Mouse (Mus musculus): ENCODE data around the gene Hspe1. TPM values are rescaled to one million over a fixed set of nuclear protein-coding genes. Genes with fewer than 3 reads are reported as not detected.

Gene Hspe1
- polyA plus RNA-seq, 1 experiment, result 90.1 TPM

DNA sequence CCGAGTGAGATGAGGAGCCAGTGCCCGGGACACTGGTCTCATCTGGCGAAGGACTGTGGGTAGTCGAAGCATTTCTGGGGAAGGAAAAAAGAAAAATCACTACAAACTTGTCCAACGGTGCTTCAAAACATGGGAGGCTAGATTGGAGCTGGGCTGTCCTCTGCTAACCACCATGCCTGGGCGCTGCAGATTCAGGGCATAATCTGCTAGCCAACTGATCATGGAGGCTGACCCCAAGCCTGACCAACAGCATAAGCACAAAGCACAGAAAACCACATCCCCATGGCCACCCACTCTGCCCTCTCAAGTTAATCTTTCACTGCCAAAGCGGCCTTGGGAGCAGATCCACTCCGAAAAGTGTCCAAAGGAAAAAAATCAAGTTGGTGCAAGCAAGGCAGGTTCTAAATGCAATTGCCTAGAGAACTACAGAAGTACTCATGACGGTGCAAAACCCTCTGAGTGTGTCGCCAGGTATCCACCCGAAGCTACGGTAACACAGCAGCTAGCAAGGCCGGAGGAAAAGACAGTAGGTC is 998 bp upstream of the Hspe1 start:
- no peak for TF ChIP-seq POLR2A (IDR thresholded peaks at IDR 0.05; ENCODE audit: low read depth, low read length)
- TF ChIP-seq CTCF (conservative IDR thresholded peaks at IDR 0.05; ENCODE audit: insufficient read depth, insufficient read length, low read depth, low read length), result no peak
- H3K4me1 ChIP-seq (ENCODE audit: control insufficient read depth, insufficient read depth, low read length), result peaks cover 2% of the 10 kb centered on the region; the same call in 1 of the 2 replicates
- 2% methylated on average over 13 of the region's 13 CpGs for WGBS
- peak overlapping the region; percentile 93 for H3K4me3 ChIP-seq (ENCODE audit: insufficient read depth, low read depth, low read length)
- DNase-seq, result peak; percentile 86
- H3K27me3 ChIP-seq (replicated peaks; ENCODE audit: control insufficient read depth, insufficient read depth, low read length), result no peaks in the 10 kb centered on the region
- H3K36me3 ChIP-seq (ENCODE audit: control insufficient read depth, insufficient read depth, low read length), result peaks cover 6% of the 10 kb centered on the region; the same call in 1 of the 2 replicates
- peak overlapping the region; percentile 95 for H3K27ac ChIP-seq (ENCODE audit: insufficient read depth, low read depth, low read length)

DNA sequence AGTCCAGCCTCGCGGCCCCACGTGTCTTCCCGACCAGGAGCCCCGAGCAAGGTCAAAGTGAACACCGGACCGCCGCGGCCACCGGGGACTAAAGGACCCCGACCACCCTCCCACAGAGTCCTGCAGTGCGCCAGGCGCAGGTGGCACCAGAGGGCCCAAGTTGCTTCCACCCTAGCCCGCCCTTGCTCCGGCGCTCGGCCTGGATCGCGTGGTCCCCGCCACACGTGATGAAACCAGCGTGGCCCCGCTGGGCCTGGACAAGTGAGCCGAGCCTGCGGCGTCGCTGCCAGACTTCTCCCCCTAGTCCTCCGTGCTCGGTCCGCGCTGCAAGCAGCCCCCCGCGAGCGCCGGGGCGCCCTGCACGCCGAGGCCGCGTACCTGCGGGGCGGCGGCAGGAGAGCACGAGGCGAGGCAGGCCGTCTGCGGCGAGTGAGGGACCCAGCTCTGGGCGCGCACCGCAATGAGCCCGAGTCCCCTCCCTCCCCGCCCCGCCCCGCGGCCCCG is 479 bp upstream of the Hspe1 start:
- Histone ChIP-seq H3K36me3 (ENCODE audit: control insufficient read depth, insufficient read depth, low read length) (peaks cover 3% of the 10 kb centered on the region; the same call in 1 of the 2 replicates), H3K27me3 (replicated peaks; ENCODE audit: control insufficient read depth, insufficient read depth, low read length) (no peaks in the 10 kb centered on the region), H3K27ac (ENCODE audit: insufficient read depth, low read depth, low read length) (peak overlapping the region; percentile 95), H3K4me1 (ENCODE audit: control insufficient read depth, insufficient read depth, low read length) (peaks cover 2% of the 10 kb centered on the region; the same call in 1 of the 2 replicates), H3K4me3 (ENCODE audit: insufficient read depth, low read depth, low read length) (peak overlapping the region; percentile 93)
- DNase-seq, result no peak
- no peak for TF ChIP-seq CTCF (conservative IDR thresholded peaks at IDR 0.05; ENCODE audit: insufficient read depth, insufficient read length, low read depth, low read length)
- TF ChIP-seq POLR2A (IDR thresholded peaks at IDR 0.05; ENCODE audit: low read depth, low read length), result peak; percentile 49
- WGBS, result under 1% methylated on average over 52 of the region's 57 CpGs

DNA sequence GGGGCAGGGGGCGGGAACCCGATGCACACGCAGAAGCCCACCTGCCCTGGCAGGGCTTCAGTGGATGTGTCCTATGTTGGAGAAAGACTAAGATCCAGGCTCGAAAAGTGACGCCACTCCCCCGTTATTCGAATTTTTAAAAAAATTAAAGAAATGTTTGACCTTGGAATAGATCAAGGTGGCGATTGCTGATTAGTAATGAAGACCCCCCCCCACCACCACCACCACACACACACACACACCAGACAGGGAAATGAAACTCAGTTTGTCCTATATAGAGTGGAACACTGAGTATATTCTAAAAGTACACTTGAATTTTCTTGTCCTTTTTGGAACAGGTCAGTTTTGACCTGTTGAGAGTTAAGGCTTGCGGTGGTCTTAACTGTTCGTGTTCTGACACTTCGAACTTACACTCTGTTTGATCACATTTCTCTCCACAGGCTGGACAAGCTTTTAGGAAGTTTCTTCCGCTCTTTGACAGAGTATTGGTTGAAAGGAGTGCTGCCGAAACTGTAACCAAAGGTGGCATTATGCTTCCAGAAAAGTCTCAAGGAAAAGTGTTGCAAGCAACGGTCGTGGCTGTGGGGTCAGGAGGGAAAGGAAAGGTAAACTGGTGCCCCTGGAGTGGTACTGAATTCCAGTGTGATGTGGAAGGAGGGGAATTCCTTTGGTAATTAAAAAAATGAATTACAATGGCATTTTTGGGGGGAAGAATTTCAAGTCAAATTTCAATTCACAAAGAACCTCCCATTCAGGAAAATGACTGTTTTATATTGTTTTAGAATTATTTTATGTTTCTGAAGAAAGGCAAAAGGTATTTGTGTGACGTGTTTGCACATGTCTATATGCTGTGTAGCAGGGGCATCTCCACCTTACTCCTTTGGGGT is 922 bp downstream of the Hspe1 start:
- 4% methylated on average over 16 of the region's 16 CpGs for WGBS
- peak overlapping the region; percentile 99 for H3K27ac ChIP-seq (ENCODE audit: insufficient read depth, low read depth, low read length)
- no peak for DNase-seq
- H3K27me3 ChIP-seq (replicated peaks; ENCODE audit: control insufficient read depth, insufficient read depth, low read length), result no peaks in the 10 kb centered on the region
- peaks cover 2% of the 10 kb centered on the region; the same call in 1 of the 2 replicates for H3K4me1 ChIP-seq (ENCODE audit: control insufficient read depth, insufficient read depth, low read length)
- TF ChIP-seq POLR2A (IDR thresholded peaks at IDR 0.05; ENCODE audit: low read depth, low read length) (no peak), CTCF (conservative IDR thresholded peaks at IDR 0.05; ENCODE audit: insufficient read depth, insufficient read length, low read depth, low read length) (no peak)
- H3K4me3 ChIP-seq (ENCODE audit: insufficient read depth, low read depth, low read length), result peak overlapping the region; percentile 93
- no peaks in the 10 kb centered on the region; the same call in 1 of the 2 replicates for H3K36me3 ChIP-seq (ENCODE audit: control insufficient read depth, insufficient read depth, low read length)

DNA sequence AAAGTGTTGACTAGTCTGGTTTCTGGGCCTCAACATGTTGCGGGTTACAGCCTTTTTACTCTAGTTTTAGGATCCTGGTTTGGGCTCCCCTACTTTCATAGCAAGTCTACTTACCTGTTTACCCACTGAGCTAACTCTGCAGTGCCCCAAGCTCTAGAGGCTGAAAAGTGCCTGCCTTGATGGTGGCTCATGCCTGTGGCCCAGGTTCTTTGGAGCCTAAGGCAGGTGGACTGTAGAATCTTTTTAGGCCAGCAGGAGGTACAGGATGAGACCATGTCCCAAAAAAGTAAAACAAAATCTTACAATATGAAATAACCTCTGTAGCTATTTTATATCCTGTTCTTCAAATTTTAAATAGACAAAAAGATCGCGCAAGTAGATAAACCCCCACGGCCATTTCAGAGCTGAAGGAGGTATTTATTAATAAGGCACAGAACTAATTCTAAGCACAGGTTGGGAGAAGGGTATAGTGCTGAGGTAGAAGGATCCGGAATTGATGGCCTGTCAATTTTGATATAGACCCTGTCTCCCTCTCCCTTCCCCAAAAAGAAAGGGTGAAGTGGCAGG is 1.6 kb downstream of the Hspe1 start:
- Histone ChIP-seq H3K27ac (ENCODE audit: insufficient read depth, low read depth, low read length) (no peak overlapping the region; the same call in 1 of the 2 replicates), H3K4me3 (ENCODE audit: insufficient read depth, low read depth, low read length) (peak overlapping the region; percentile 15; the same call in 1 of the 2 replicates), H3K27me3 (replicated peaks; ENCODE audit: control insufficient read depth, insufficient read depth, low read length) (no peaks in the 10 kb centered on the region), H3K36me3 (ENCODE audit: control insufficient read depth, insufficient read depth, low read length) (no peaks in the 10 kb centered on the region; the same call in 1 of the 2 replicates), H3K4me1 (ENCODE audit: control insufficient read depth, insufficient read depth, low read length) (peaks cover 2% of the 10 kb centered on the region; the same call in 1 of the 2 replicates)
- 58% methylated on average over 5 of the region's 5 CpGs for WGBS
- TF ChIP-seq CTCF (conservative IDR thresholded peaks at IDR 0.05; ENCODE audit: insufficient read depth, insufficient read length, low read depth, low read length), result no peak
- no peak for TF ChIP-seq POLR2A (IDR thresholded peaks at IDR 0.05; ENCODE audit: low read depth, low read length)
- no peak for DNase-seq

DNA sequence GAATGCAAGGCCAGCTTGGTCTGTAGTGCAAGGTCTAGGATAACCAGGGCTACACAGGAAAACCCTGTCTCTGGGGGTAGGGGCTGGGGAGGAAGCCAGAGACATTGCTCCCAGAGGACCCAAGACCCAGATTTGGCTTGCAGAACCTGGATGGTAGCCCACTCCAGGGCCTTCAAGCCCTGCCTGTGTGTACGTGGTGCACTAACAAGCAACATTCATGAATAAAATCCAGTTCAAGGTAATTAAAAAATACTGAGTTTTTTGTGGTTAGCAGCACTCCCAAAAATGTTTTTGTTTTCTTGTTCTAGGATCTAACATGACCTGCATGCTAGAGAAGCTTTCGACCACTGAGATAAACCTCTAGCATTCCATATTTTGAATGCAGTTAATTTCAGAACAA is 4.1 kb downstream of the Hspe1 start:
- 79% methylated on average over 2 of the region's 2 CpGs for whole genome bisulfite sequencing

DNA sequence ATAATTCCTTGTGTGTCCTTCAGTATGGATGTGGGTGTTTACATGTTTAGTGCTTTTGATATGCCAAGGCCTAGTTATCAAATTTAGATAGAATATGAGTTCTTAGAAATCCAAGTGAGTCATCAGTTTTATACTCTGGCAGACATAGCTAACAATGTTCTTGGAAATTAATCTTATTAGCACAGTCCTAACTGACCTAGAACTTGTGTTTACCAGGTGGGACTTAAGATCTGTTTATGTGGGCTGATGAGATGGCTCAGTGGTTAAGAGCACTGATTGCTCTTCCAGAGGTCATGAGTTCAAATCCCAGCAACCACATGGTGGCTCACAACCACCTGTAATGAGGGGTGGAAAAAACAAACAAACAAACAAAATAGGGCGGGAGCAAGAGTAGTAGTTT is 4.5 kb downstream of the Hspe1 start:
- no peaks in the 10 kb centered on the region for H3K27me3 ChIP-seq (replicated peaks; ENCODE audit: control insufficient read depth, insufficient read depth, low read length)
- WGBS, result 82% methylated on average over 1 of the region's 1 CpGs
- TF ChIP-seq CTCF (conservative IDR thresholded peaks at IDR 0.05; ENCODE audit: insufficient read depth, insufficient read length, low read depth, low read length) (no peak), POLR2A (IDR thresholded peaks at IDR 0.05; ENCODE audit: low read depth, low read length) (no peak)

More for the DNA sequence above, 4.1 kb downstream of the Hspe1 start:
- H3K27ac ChIP-seq (ENCODE audit: insufficient read depth, low read depth, low read length), result no peak overlapping the region
- H3K4me1 ChIP-seq (ENCODE audit: control insufficient read depth, insufficient read depth, low read length), result no peaks in the 10 kb centered on the region; the same call in 1 of the 2 replicates
- H3K4me3 ChIP-seq (ENCODE audit: insufficient read depth, low read depth, low read length), result no peak overlapping the region
- H3K27me3 ChIP-seq (replicated peaks; ENCODE audit: control insufficient read depth, insufficient read depth, low read length), result no peaks in the 10 kb centered on the region
- H3K36me3 ChIP-seq (ENCODE audit: control insufficient read depth, insufficient read depth, low read length), result no peaks in the 10 kb centered on the region
- DNase-seq, result no peak
- TF ChIP-seq POLR2A (IDR thresholded peaks at IDR 0.05; ENCODE audit: low read depth, low read length), result no peak
- TF ChIP-seq CTCF (conservative IDR thresholded peaks at IDR 0.05; ENCODE audit: insufficient read depth, insufficient read length, low read depth, low read length), result no peak

More for the DNA sequence above, 4.5 kb downstream of the Hspe1 start:
- H3K27ac ChIP-seq (ENCODE audit: insufficient read depth, low read depth, low read length), result no peak overlapping the region
- no peak for DNase-seq
- no peaks in the 10 kb centered on the region for H3K36me3 ChIP-seq (ENCODE audit: control insufficient read depth, insufficient read depth, low read length)
- no peaks in the 10 kb centered on the region; the same call in 1 of the 2 replicates for H3K4me1 ChIP-seq (ENCODE audit: control insufficient read depth, insufficient read depth, low read length)
- no peak overlapping the region for H3K4me3 ChIP-seq (ENCODE audit: insufficient read depth, low read depth, low read length)

Measured in kidney, adult 2 months (tissue).